Mouse (Mus musculus) adrenal gland (tissue): ENCODE results near the gene Gm13697.
"Not testable (repeated sequence)": the region's sequence is repeated elsewhere in the genome, so short reads cannot be mapped to it uniquely, and the experiment has no call there.

Experiments
- intact Hi-C: fragments of 180-260 bp; cut with DNase I; formaldehyde crosslinking; loops from one replicate; pipeline ENCODE4 v1.15.1; 2025
- long read RNA-seq, 2 experiments: library from polyadenylated mRNA; unstranded; transcript quantifications; one replicate each; pipeline ENCODE4 v2.0.0; 2020; ENCODE audit warnings: borderline replicate concordance in 1 of 2; ENCODE audit not compliant: insufficient replicate concordance in 1 of 2

Gene Gm13697
- long read RNA-seq, experiment 1, result 0 reads
- long read RNA-seq, experiment 2, result 0 reads

- intact Hi-C loops, result not testable (repeated sequence)
These were observed at the start of gene Gm13697 for GRCm38 (mm10) chr2:83984443-83984842. Gm13697 (plus strand) TSS chr2:83984743.

- intact Hi-C loops, result no loop called here
These were observed 43.6 kb upstream of the Gm13697 start, which contains the start of gene Zswim2 for GRCm38 (mm10) chr2:83940931-83941361. Zswim2 (minus strand) TSS chr2:83941228.

GRCm38 (mm10) chr2:83941378-83941777 lies 43.2 kb upstream of the Gm13697 start:
- intact Hi-C loops, result no loop called here

GRCm38 (mm10) chr2:83941792-83942191 lies 42.8 kb upstream of the Gm13697 start:
- intact Hi-C loops, result no loop called here

- intact Hi-C loops, result not testable (repeated sequence)
These were observed 29.1 kb upstream of the Gm13697 start, which contains the start of gene Gm13698 for GRCm38 (mm10) chr2:83955393-83955792. Gm13698 (plus strand) TSS chr2:83955693.

GRCm38 (mm10) chr2:83961203-83961602 lies 23.3 kb upstream of the Gm13697 start, which contains the start of gene Gm13693:
Gm13693 (plus strand) TSS chr2:83961503.
- intact Hi-C loops, result not testable (repeated sequence)

- intact Hi-C loops, result not testable (repeated sequence)
These were observed 17.5 kb upstream of the Gm13697 start, which contains the start of gene Gm13695 for GRCm38 (mm10) chr2:83967013-83967412. Gm13695 (plus strand) TSS chr2:83967313.

GRCm38 (mm10) chr2:83972823-83973222 lies 11.7 kb upstream of the Gm13697 start, which contains the start of gene Gm13696:
Gm13696 (plus strand) TSS chr2:83973123.
- intact Hi-C loops, result not testable (repeated sequence)

- intact Hi-C loops, result not testable (repeated sequence)
These were observed 5.9 kb upstream of the Gm13697 start, which contains the start of gene Gm13694 for GRCm38 (mm10) chr2:83978633-83979032. Gm13694 (plus strand) TSS chr2:83978933.

GRCm38 (mm10) chr2:83990253-83990652 lies 5.7 kb downstream of the Gm13697 start, which contains the start of gene Gm13691:
Gm13691 (plus strand) TSS chr2:83990553.
- intact Hi-C loops, result not testable (repeated sequence)

- intact Hi-C loops, result not testable (repeated sequence)
These were observed 9.2 kb downstream of the Gm13697 start for GRCm38 (mm10) chr2:83993639-83994255.

- intact Hi-C loops, result not testable (repeated sequence)
These were observed 10.0 kb downstream of the Gm13697 start for GRCm38 (mm10) chr2:83994526-83994925.

- intact Hi-C loops, result no loop called here
These were observed 24.4 kb downstream of the Gm13697 start for GRCm38 (mm10) chr2:84008913-84009312.

- intact Hi-C loops, result no loop called here
These were observed 25.3 kb downstream of the Gm13697 start for GRCm38 (mm10) chr2:84009818-84010217.

- intact Hi-C loops, result no loop called here
These were observed 30.0 kb downstream of the Gm13697 start for GRCm38 (mm10) chr2:84014572-84014971.

- intact Hi-C loops, result not testable (repeated sequence)
These were observed 31.7 kb downstream of the Gm13697 start for GRCm38 (mm10) chr2:84016291-84016690.

GRCm38 (mm10) chr2:84018330-84018729 lies 33.8 kb downstream of the Gm13697 start:
- intact Hi-C loops, result no loop called here

GRCm38 (mm10) chr2:84019519-84020305 lies 35.2 kb downstream of the Gm13697 start:
- intact Hi-C loops, result no loop called here

GRCm38 (mm10) chr2:84021930-84022329 lies 37.4 kb downstream of the Gm13697 start:
- intact Hi-C loops, result no loop called here

GRCm38 (mm10) chr2:84022905-84023304 lies 38.4 kb downstream of the Gm13697 start:
- intact Hi-C loops, result no loop called here

GRCm38 (mm10) chr2:84023319-84023718 lies 38.8 kb downstream of the Gm13697 start:
- intact Hi-C loops, result no loop called here

GRCm38 (mm10) chr2:84025217-84025616 lies 40.7 kb downstream of the Gm13697 start:
- intact Hi-C loops, result no loop called here
